Mouse (Mus musculus) mature B cell (primary cell): ENCODE data around the gene Coq8a.

Experiments used
- in situ Hi-C: fragments of 300-500 bp; cut with MboI; formaldehyde crosslinking; loops from 2 replicates; pipeline ENCODE4 v1.14.3; 2019

The Coq8a gene

DNA sequence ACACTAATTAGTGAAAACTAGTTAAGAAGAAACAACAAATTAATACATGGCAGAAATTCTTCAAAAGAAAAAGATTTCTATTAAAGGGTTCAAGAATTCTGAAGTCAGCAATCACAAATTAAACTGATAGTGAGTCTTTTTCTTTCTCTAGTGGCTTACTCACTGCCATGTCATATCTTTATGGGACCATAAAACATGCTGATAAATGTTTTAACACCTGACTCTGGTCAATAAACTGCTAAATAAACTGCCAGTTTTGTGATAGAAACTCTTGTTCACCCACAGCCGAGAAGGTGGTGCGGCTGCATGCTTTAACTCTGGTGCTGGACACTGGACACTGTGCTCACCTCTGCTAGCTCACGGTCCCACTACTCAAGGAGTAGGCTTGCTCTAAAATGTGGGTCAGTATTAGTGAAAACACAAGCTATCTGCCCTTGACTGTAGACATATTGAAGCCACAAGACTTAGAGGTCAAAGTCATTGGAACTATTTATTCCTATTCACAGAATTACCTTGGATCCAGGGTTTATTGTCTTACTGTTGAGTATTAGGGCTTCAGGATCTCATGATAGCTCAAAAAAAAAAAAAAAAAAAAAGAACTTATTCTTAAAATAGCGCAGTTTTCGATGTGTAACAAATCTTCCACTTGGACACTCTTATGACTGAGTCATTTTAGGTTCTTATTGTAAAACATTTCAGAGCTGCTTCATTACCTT is 71.2 kb downstream of the Coq8a start:
- in situ Hi-C loops = no loop called here

DNA sequence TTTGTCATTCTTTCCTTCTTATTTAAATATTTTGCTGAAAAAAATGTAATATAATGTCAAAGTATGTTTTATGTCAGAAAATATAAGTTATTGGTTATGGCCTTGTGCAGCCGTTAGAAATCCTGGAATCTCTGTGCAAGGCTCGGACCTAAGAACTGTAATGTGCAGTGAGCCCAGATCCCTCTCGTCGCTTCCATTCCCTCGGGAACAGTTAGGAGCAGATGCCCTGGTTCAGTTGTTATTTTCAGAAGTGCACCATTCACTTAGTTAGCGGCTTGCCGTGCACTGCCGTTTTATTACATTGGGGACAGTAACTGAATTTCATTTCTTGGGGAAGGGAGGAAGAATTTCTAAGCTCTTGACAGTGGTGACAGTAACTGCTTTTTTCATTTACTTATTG is 81.2 kb downstream of the Coq8a start:
- in situ Hi-C loops = no loop called here

GRCm38 (mm10) chr1:180116525-180116924 is 82.9 kb downstream of the Coq8a start:
- in situ Hi-C loops = no loop called here
